Mouse (Mus musculus) c-Kit-positive CD71-positive TER-119-positive erythroid progenitor cells, embryonic 14.5 days (primary cell): Measurements from ENCODE around the gene Riox2.

Experiments
- DNase-seq: peaks from one replicate; pipeline ENCODE4 v3.0.0-alpha.2; 2013; ENCODE audit warnings: low spot score

Riox2 gene

GRCm38 (mm10) chr16:59521752-59522423 is 50.3 kb downstream of the Riox2 start:
- no peak for DNase-seq

GRCm38 (mm10) chr16:59526939-59527338 is 55.4 kb downstream of the Riox2 start:
- no peak for DNase-seq

- DNase-seq = no peak
These were observed 58.0 kb downstream of the Riox2 start for GRCm38 (mm10) chr16:59529570-59529969.

- DNase-seq = no peak
These were observed 59.7 kb downstream of the Riox2 start for GRCm38 (mm10) chr16:59531243-59531642.

- DNase-seq = no peak
These were observed 61.0 kb downstream of the Riox2 start for GRCm38 (mm10) chr16:59532561-59532960.

- DNase-seq = no peak
These were observed 62.8 kb downstream of the Riox2 start for GRCm38 (mm10) chr16:59534349-59534748.

- DNase-seq = no peak
These were observed 64.1 kb downstream of the Riox2 start for GRCm38 (mm10) chr16:59535673-59536072.

- no peak for DNase-seq
These were observed 69.4 kb downstream of the Riox2 start for GRCm38 (mm10) chr16:59540944-59541343.

GRCm38 (mm10) chr16:59541382-59541781 is 69.8 kb downstream of the Riox2 start:
- no peak for DNase-seq
